Comparison of ENCODE assay signal across 8 mouse cellular contexts in genomic region chr9:107398968-107399367, GRCm38 (mm10). TPM values are rescaled to one million over a fixed set of nuclear protein-coding genes. Genes with fewer than 3 reads are reported as not detected.
DNase-seq lines count a peak whose midpoint lies in the region; ATAC-seq lines count a peak whose summit lies in the region.
"Had no signal": no experiment of that assay in that cellular context is flagged by ENCODE, and none has a peak within 500 bp of the region (broad histone marks: within the 10 kb centered on the region; RNA-seq: fewer than 3 reads in every experiment).

No protein-coding gene starts in this region.

- peaks cover 5% of the 10 kb centered on the region; the same call in 1 of the 2 replicates for H3K4me1 ChIP-seq in liver, embryonic 12.5 days
- H3K4me1 ChIP-seq in forebrain, embryonic 11.5 days (replicated peaks; ENCODE audit: control insufficient read depth, insufficient read depth, low read length) = peaks cover 12% of the 10 kb centered on the region; the same call in 1 of the 2 replicates
- peaks cover 42% of the 10 kb centered on the region for H3K4me1 ChIP-seq in hindbrain, embryonic 15.5 days (replicated peaks)
- peaks cover 28% of the 10 kb centered on the region for H3K4me1 ChIP-seq in neural tube, embryonic 12.5 days

- H3K9me3 ChIP-seq in liver, embryonic 12.5 days (replicated peaks) = no peaks in the 10 kb centered on the region
- no peaks in the 10 kb centered on the region for H3K9me3 ChIP-seq in forebrain, embryonic 11.5 days (ENCODE audit: control insufficient read depth, low read length)
- no peaks in the 10 kb centered on the region for H3K9me3 ChIP-seq in hindbrain, embryonic 15.5 days
- no peaks in the 10 kb centered on the region for H3K9me3 ChIP-seq in neural tube, embryonic 12.5 days

- no peak for ATAC-seq in liver, embryonic 12.5 days
- no peak for ATAC-seq in forebrain, embryonic 11.5 days (replicated peaks; ENCODE audit: low FRiP score)
- ATAC-seq in hindbrain, embryonic 15.5 days (ENCODE audit: low FRiP score, low read depth) = no peak
- no peak for ATAC-seq in neural tube, embryonic 12.5 days (ENCODE audit: low FRiP score, low read depth)

- no peaks in the 10 kb centered on the region for H3K36me3 ChIP-seq in liver, embryonic 12.5 days
- no peaks in the 10 kb centered on the region for H3K36me3 ChIP-seq in forebrain, embryonic 11.5 days (ENCODE audit: control insufficient read depth, insufficient read depth, low read length)
- no peaks in the 10 kb centered on the region for H3K36me3 ChIP-seq in hindbrain, embryonic 15.5 days
- no peaks in the 10 kb centered on the region for H3K36me3 ChIP-seq in neural tube, embryonic 12.5 days

- DNase-seq in liver = no peak
- DNase-seq in forebrain, embryonic 11.5 days (ENCODE audit: low spot score) = no peak
- DNase-seq in thymus, postnatal 10 days (ENCODE audit: low spot score in 2 of 2) = no peak
- no peak for DNase-seq in natural killer cell, adult 2 months (ENCODE audit: low spot score in 2 of 2)

- H3K4me3 ChIP-seq in liver, embryonic 12.5 days = no peak overlapping the region
- peak overlapping the region; percentile 81; the same call in 1 of the 2 replicates for H3K4me3 ChIP-seq in forebrain, embryonic 11.5 days (ENCODE audit: low read depth, low read length)
- peak overlapping the region; percentile 95; the same call in 1 of the 2 replicates for H3K4me3 ChIP-seq in hindbrain, embryonic 15.5 days
- H3K4me3 ChIP-seq in neural tube, embryonic 12.5 days = no peak overlapping the region
- H3K4me3 ChIP-seq: myocyte had no signal

- no peak overlapping the region for H3K9ac ChIP-seq in liver, embryonic 12.5 days
- peak overlapping the region; percentile 23; the same call in 1 of the 2 replicates for H3K9ac ChIP-seq in forebrain, embryonic 11.5 days (ENCODE audit: low read length)
- peak overlapping the region; percentile 90; the same call in 1 of the 2 replicates for H3K9ac ChIP-seq in hindbrain, embryonic 15.5 days
- H3K9ac ChIP-seq in neural tube, embryonic 12.5 days = no peak overlapping the region; the same call in 1 of the 2 replicates

- no peak overlapping the region for H3K27ac ChIP-seq in liver, embryonic 12.5 days
- no peak overlapping the region for H3K27ac ChIP-seq in forebrain, embryonic 11.5 days (ENCODE audit: low read depth, low read length)
- H3K27ac ChIP-seq in hindbrain, embryonic 15.5 days (replicated peaks) = no peak overlapping the region
- H3K27ac ChIP-seq in neural tube, embryonic 12.5 days = no peak overlapping the region

- 27% methylated on average over 11 of the region's 11 CpGs for WGBS in liver, embryonic 12.5 days (ENCODE audit: insufficient replicate concordance)
- WGBS in forebrain, embryonic 11.5 days = 25% methylated on average over 11 of the region's 11 CpGs
- WGBS in hindbrain, embryonic 15.5 days = 30% methylated on average over 11 of the region's 11 CpGs
- 21% methylated on average over 11 of the region's 11 CpGs for WGBS in neural tube, embryonic 12.5 days

- peak overlapping the region; percentile 72; the same call in 1 of the 2 replicates for H3K4me2 ChIP-seq in liver, embryonic 12.5 days
- H3K4me2 ChIP-seq in forebrain, embryonic 11.5 days (ENCODE audit: low read depth, low read length, severe bottlenecking) = peak overlapping the region; percentile 99
- peak overlapping the region; percentile 91 for H3K4me2 ChIP-seq in hindbrain, embryonic 15.5 days
- H3K4me2 ChIP-seq in neural tube, embryonic 12.5 days (replicated peaks) = peak overlapping the region; percentile 93

- peaks cover 98% of the 10 kb centered on the region for H3K27me3 ChIP-seq in liver, embryonic 12.5 days (replicated peaks)
- H3K27me3 ChIP-seq in forebrain, embryonic 11.5 days (ENCODE audit: control insufficient read depth, insufficient read depth, low read length) = peaks cover 19% of the 10 kb centered on the region
- 0 out of 2 replicates have a peak, but pooled peaks cover 4% of the 10 kb centered on the region for H3K27me3 ChIP-seq in hindbrain, embryonic 15.5 days
- peaks cover 63% of the 10 kb centered on the region for H3K27me3 ChIP-seq in neural tube, embryonic 12.5 days (replicated peaks)

RNA-seq across cellular contexts. Expression of gene Cacna2d2, which starts 0.4 kb away (rescaled TPM):
- 0.02 and 0.13 TPM in 2 replicates for polyA plus RNA-seq in liver, embryonic 12.5 days (2016; fragmentation: Nextera tagmentation; extraction: Ambion mirVana)
- 1.8 and 2.8 TPM in 2 replicates for polyA plus RNA-seq in forebrain, embryonic 11.5 days (2014; fragmentation: Nextera tagmentation; extraction: Ambion mirVana)
- polyA plus RNA-seq in hindbrain, embryonic 15.5 days (2015; fragmentation: Nextera tagmentation; extraction: Ambion mirVana) = 7.7 and 10.7 TPM in 2 replicates
- polyA plus RNA-seq in neural tube, embryonic 12.5 days (2016; fragmentation: Nextera tagmentation; extraction: Ambion mirVana) = 5.4 and 5.8 TPM in 2 replicates

RNA-seq across cellular contexts. Expression of gene 6430571L13Rik, which starts 58.6 kb away (rescaled TPM):
- 0.06 and 0.10 TPM in 2 replicates for polyA plus RNA-seq in liver, embryonic 12.5 days (2016; fragmentation: Nextera tagmentation; extraction: Ambion mirVana)
- 1.3 and 1.6 TPM in 2 replicates for polyA plus RNA-seq in forebrain, embryonic 11.5 days (2014; fragmentation: Nextera tagmentation; extraction: Ambion mirVana)
- polyA plus RNA-seq in hindbrain, embryonic 15.5 days (2015; fragmentation: Nextera tagmentation; extraction: Ambion mirVana) = 9.1 and 9.4 TPM in 2 replicates
- 4.1 and 4.8 TPM in 2 replicates for polyA plus RNA-seq in neural tube, embryonic 12.5 days (2016; fragmentation: Nextera tagmentation; extraction: Ambion mirVana)

Comparison
In these comparisons a context has a peak if more than half of its experiments do, and no peak if none do; other contexts are left out.
1. H3K4me3 ChIP-seq: peak in forebrain, embryonic 11.5 days (single experiment) and hindbrain, embryonic 15.5 days (single experiment); none in liver, embryonic 12.5 days (single experiment) and neural tube, embryonic 12.5 days (single experiment).
2. H3K9ac ChIP-seq: peak in forebrain, embryonic 11.5 days (single experiment) and hindbrain, embryonic 15.5 days (single experiment); none in liver, embryonic 12.5 days (single experiment) and neural tube, embryonic 12.5 days (single experiment).
3. Peak in every context shown above with its lines, with median percentiles within 50 percentile points of each other: H3K4me2 ChIP-seq.